Mouse (Mus musculus) CH12.LX (cell line): Measurements from ENCODE around the gene Pla2r1. TPM values are rescaled to one million over a fixed set of nuclear protein-coding genes. Genes with fewer than 3 reads are reported as not detected.

Experiments
- DNase-seq: peaks from one replicate; pipeline ENCODE4 v3.0.0-alpha.2; 2013; ENCODE audit errors: extremely low read depth
- H3K27ac ChIP-seq: 2 replicates; pipeline ENCODE4 v1.5.1; 2012; ENCODE audit warnings: low read depth, mild to moderate bottlenecking, control low read depth, moderate library complexity; ENCODE audit not compliant: insufficient read depth
- H3K27me3 ChIP-seq: replicated peaks from 2 replicates; pipeline ENCODE3; 2012; ENCODE audit warnings: inconsistent platforms
- H3K36me3 ChIP-seq, 2 experiments: replicated peaks in 1 of 2; 2 replicates each; pipeline versions ENCODE3 to v1.6.1; 2012; ENCODE audit warnings: inconsistent platforms in 1 of 2, low read length in 1 of 2, mild to moderate bottlenecking in 1 of 2, mixed read lengths in 1 of 2, moderate library complexity in 1 of 2; ENCODE audit not compliant: control insufficient read depth in 1 of 2, insufficient read depth in 1 of 2
- H3K4me1 ChIP-seq, 2 experiments: 2 replicates each; pipeline ENCODE4 v1.6.1; 2012; ENCODE audit warnings: inconsistent platforms in 1 of 2, moderate library complexity in 1 of 2; ENCODE audit not compliant: insufficient read depth in 2 of 2, control insufficient read depth in 1 of 2
- H3K4me2 ChIP-seq: 2 replicates; pipeline ENCODE4 v1.6.1; 2012; ENCODE audit warnings: low read depth, mild to moderate bottlenecking, control low read depth; ENCODE audit not compliant: poor library complexity, insufficient read depth, severe bottlenecking
- H3K4me3 ChIP-seq, 3 experiments: fragments of 150-350 bp in 1 of 3; sonication (generic) in 1 of 3; replicated peaks in 1 of 3; 2 replicates each; pipeline versions ENCODE3 to v1.5.1; 2011 to 2012; ENCODE audit warnings: low read depth in 2 of 3, low read length in 2 of 3, mild to moderate bottlenecking in 2 of 3, moderate library complexity in 2 of 3, control low read depth in 1 of 3, improper control_type of control experiment in 1 of 3, inconsistent platforms in 1 of 3, mixed read lengths in 1 of 3; ENCODE audit not compliant: poor library complexity in 1 of 3
- H3K79me2 ChIP-seq: replicated peaks from 2 replicates; pipeline ENCODE4 v1.6.1; 2012; ENCODE audit warnings: mild to moderate bottlenecking, moderate library complexity; ENCODE audit not compliant: control insufficient read depth, poor library complexity, insufficient read depth, severe bottlenecking; ENCODE audit errors: extremely low read depth
- H3K9ac ChIP-seq: 2 replicates; pipeline ENCODE4 v1.6.1; 2012; ENCODE audit warnings: low read depth, mild to moderate bottlenecking, control low read depth, moderate library complexity; ENCODE audit not compliant: insufficient read depth
- H3K9me3 ChIP-seq: replicated peaks from 2 replicates; pipeline ENCODE3; 2012; ENCODE audit warnings: low read length, inconsistent platforms, mixed read lengths
- BHLHE40 ChIP-seq: IDR thresholded peaks from 2 replicates; pipeline ENCODE4 v1.6.1; 2011; ENCODE audit warnings: mild to moderate bottlenecking, low read depth, low read length, improper control_type of control experiment
- CHD2 ChIP-seq: IDR thresholded peaks from 2 replicates; pipeline ENCODE4 v1.6.1; 2011; ENCODE audit warnings: low read length, improper control_type of control experiment
- CTCF ChIP-seq, 2 experiments: IDR thresholded peaks in 1 of 2; conservative IDR thresholded peaks in 1 of 2; 2 replicates each; pipeline ENCODE4 v1.5.1; 2011 to 2012; ENCODE audit warnings: low read depth in 2 of 2, low read length in 2 of 2, improper control_type of control experiment in 1 of 2, inconsistent platforms in 1 of 2, mild to moderate bottlenecking in 1 of 2, moderate library complexity in 1 of 2
- ELF1 ChIP-seq: IDR thresholded peaks from 2 replicates; pipeline ENCODE4 v1.6.1; 2014; ENCODE audit warnings: low read depth, mild to moderate bottlenecking, inconsistent platforms, low read length, improper control_type of control experiment
- ETS1 ChIP-seq: conservative IDR thresholded peaks from 2 replicates; pipeline ENCODE4 v1.6.1; 2012; ENCODE audit warnings: low read depth, mild to moderate bottlenecking, inconsistent platforms, low read length, improper control_type of control experiment, moderate library complexity
- GABPA ChIP-seq: IDR thresholded peaks from 2 replicates; pipeline ENCODE4 v1.6.1; 2012; ENCODE audit warnings: low read depth, low read length, improper control_type of control experiment, inconsistent platforms; ENCODE audit not compliant: insufficient replicate concordance
- JUN ChIP-seq: IDR thresholded peaks from 2 replicates; pipeline ENCODE4 v1.6.1; 2011; ENCODE audit warnings: low read depth, mild to moderate bottlenecking, low read length, improper control_type of control experiment, moderate library complexity; ENCODE audit not compliant: insufficient read depth
- MAFK ChIP-seq: IDR thresholded peaks from 2 replicates; pipeline ENCODE4 v1.6.1; 2011; ENCODE audit warnings: low read length, improper control_type of control experiment; ENCODE audit not compliant: insufficient replicate concordance
- MAZ ChIP-seq: IDR thresholded peaks from 2 replicates; pipeline ENCODE4 v1.6.1; 2012; ENCODE audit warnings: low read depth, mild to moderate bottlenecking, inconsistent platforms, low read length, improper control_type of control experiment, moderate library complexity
- MEF2A ChIP-seq: IDR thresholded peaks from 2 replicates; pipeline ENCODE4 v1.6.1; 2014; ENCODE audit warnings: low read depth, mild to moderate bottlenecking, inconsistent platforms, low read length, improper control_type of control experiment, borderline replicate concordance
- NELFE ChIP-seq: IDR thresholded peaks from 2 replicates; pipeline ENCODE4 v1.6.1; 2011; ENCODE audit warnings: low read depth, low read length, improper control_type of control experiment
- NRF1 ChIP-seq: IDR thresholded peaks from 2 replicates; pipeline ENCODE4 v1.6.1; 2014; ENCODE audit warnings: low read depth, mild to moderate bottlenecking, inconsistent platforms, low read length, improper control_type of control experiment, moderate library complexity
- RAD21 ChIP-seq: IDR thresholded peaks from 2 replicates; pipeline ENCODE4 v1.6.1; 2011; ENCODE audit warnings: low read depth, mild to moderate bottlenecking, low read length, improper control_type of control experiment, moderate library complexity
- SIN3A ChIP-seq: IDR thresholded peaks from 2 replicates; pipeline ENCODE4 v1.6.1; 2012; ENCODE audit warnings: low read length, improper control_type of control experiment, inconsistent platforms
- USF1 ChIP-seq: IDR thresholded peaks from 2 replicates; pipeline ENCODE4 v1.6.1; 2014; ENCODE audit warnings: low read depth, mild to moderate bottlenecking, inconsistent platforms, low read length, improper control_type of control experiment
- USF2 ChIP-seq: conservative IDR thresholded peaks from 2 replicates; pipeline ENCODE4 v1.6.1; 2011; ENCODE audit warnings: low read depth, low read length, improper control_type of control experiment
- ZC3H11A ChIP-seq: IDR thresholded peaks from 2 replicates; pipeline ENCODE4 v1.6.1; 2012; ENCODE audit warnings: low read depth, mild to moderate bottlenecking, inconsistent platforms, low read length, improper control_type of control experiment
- ZKSCAN1 ChIP-seq: IDR thresholded peaks from 2 replicates; pipeline ENCODE4 v1.6.1; 2012; ENCODE audit warnings: low read depth, inconsistent platforms, low read length, improper control_type of control experiment, borderline replicate concordance
- ZNF384 ChIP-seq: IDR thresholded peaks from 2 replicates; pipeline ENCODE4 v1.6.1; 2012; ENCODE audit warnings: low read depth, low read length, improper control_type of control experiment, inconsistent platforms
- dilution Hi-C: fragments of 300-500 bp; cut with MboI; formaldehyde crosslinking; loops from 2 replicates; pipeline ENCODE4 v1.14.3; 2020; ENCODE audit warnings: low sequenced_read_pairs; ENCODE audit not compliant: extremely low pct_unique_long_range_greater_than_20kb, extremely low pct_ligation_motif_present
- in situ Hi-C: fragments of 300-500 bp; cut with MboI; formaldehyde crosslinking; loops from 3 replicates; pipeline ENCODE4 v1.14.3; 2019; ENCODE audit warnings: low sequenced_read_pairs, low pct_ligation_motif_present, low pct_unique_long_range_greater_than_20kb, mixed read lengths
- polyA plus RNA-seq: library from polyadenylated mRNA; unstranded; fragments of >175 nt; gene quantifications from 2 replicates; pipeline ENCODE4 v1.2.1, GENCODE M21; 2012; ENCODE audit warnings: low read depth; ENCODE audit not compliant: insufficient read length
- total RNA-seq, 2 experiments: library from RNA; depleted of rRNA; stranded (reverse); fragments of 300-350 nt in 1 of 2; fragments of >200 nt in 1 of 2; gene quantifications; 2 replicates each; pipeline ENCODE4 v1.2.3; 2012 to 2014

The Pla2r1 gene
- total and polyA plus RNA-seq, 3 experiments: not detected

- TF ChIP-seq CTCF (conservative IDR thresholded peaks at IDR 0.05 in 1 of 2, IDR thresholded peaks at IDR 0.05 in 1 of 2; ENCODE audit: low read depth in 2 of 2, low read length in 2 of 2) (no peak), USF1 (no peak), ETS1 (no peak), RAD21 (no peak), NELFE (no peak), USF2 (no peak), ZNF384 (no peak), ELF1 (no peak), CHD2 (no peak), NRF1 (no peak), BHLHE40 (no peak), MAFK (no peak), GABPA (no peak), MAZ (no peak)
- H3K27ac ChIP-seq: no peak overlapping the region
- in situ Hi-C loops: no loop called here
- H3K9ac ChIP-seq: no peak overlapping the region
- no peaks in the 10 kb centered on the region for H3K9me3 ChIP-seq
- no peaks in the 10 kb centered on the region for H3K79me2 ChIP-seq
- no peaks in the 10 kb centered on the region for H3K36me3 ChIP-seq
- H3K4me1 ChIP-seq: no peaks in the 10 kb centered on the region
- no peak overlapping the region for H3K4me2 ChIP-seq
- dilution Hi-C loops: no loop called here
- H3K27me3 ChIP-seq: no peaks in the 10 kb centered on the region
- DNase-seq: no peak
- no peak overlapping the region for H3K4me3 ChIP-seq
These were observed 11.4 kb downstream of the Pla2r1 start for GRCm38 (mm10) chr2:60541745-60542144.

GRCm38 (mm10) chr2:60540346-60540745, 12.8 kb downstream of the Pla2r1 start:
- DNase-seq: no peak
- Histone ChIP-seq H3K36me3 (no peaks in the 10 kb centered on the region), H3K27me3 (no peaks in the 10 kb centered on the region), H3K4me1 (no peaks in the 10 kb centered on the region), H3K79me2 (no peaks in the 10 kb centered on the region), H3K9me3 (no peaks in the 10 kb centered on the region), H3K27ac (no peak overlapping the region), H3K9ac (no peak overlapping the region), H3K4me2 (no peak overlapping the region), H3K4me3 (no peak overlapping the region)
- in situ Hi-C loops: no loop called here
- TF ChIP-seq RAD21 (no peak), MEF2A (no peak), SIN3A (no peak), ZC3H11A (no peak), CTCF (conservative IDR thresholded peaks at IDR 0.05 in 1 of 2, IDR thresholded peaks at IDR 0.05 in 1 of 2; ENCODE audit: low read depth in 2 of 2, low read length in 2 of 2) (no peak), JUN (no peak), ZKSCAN1 (no peak), ELF1 (no peak)
- dilution Hi-C loops: no loop called here
